Mouse (Mus musculus): ENCODE data around the gene Gm732. TPM values are rescaled to one million over a fixed set of nuclear protein-coding genes. Genes with fewer than 3 reads are reported as not detected.

The Gm732 gene
- not detected in 2 replicates for polyA plus RNA-seq (2015; fragmentation: Nextera tagmentation; extraction: Ambion mirVana)

DNA sequence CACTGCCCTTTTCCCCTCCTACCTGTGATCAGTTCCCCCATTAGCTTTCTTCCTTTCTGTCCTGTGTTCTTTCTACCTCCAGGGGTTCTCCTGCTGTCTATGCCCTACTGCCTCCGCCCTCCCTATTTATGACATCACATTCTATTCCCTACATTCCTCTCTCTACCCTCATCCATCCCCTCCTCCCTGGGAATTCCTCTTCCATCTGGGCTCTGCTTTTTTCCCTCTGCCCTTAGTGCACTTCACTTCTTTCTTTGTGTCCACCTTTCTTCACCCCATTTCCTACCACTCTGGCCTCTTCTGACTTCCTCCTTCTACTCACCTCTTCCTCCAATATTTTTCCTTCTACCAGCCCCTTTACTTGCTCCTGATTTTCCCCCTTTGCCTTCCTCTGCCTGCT, at the start of gene Gm732:
TSS of gene Gm732 (minus strand) at position 101 of the 400 bp plus-strand sequence.
- Histone ChIP-seq H3K27ac (replicated peaks) (no peak within 1 kb of the TSS), H3K4me3 (replicated peaks) (no peak within 1 kb of the TSS), H3K27me3 (no peaks in the 10 kb centered on the region), H3K4me1 (no peaks in the 10 kb centered on the region), H3K9ac (no peak within 1 kb of the TSS), H3K9me3 (replicated peaks) (no peaks in the 10 kb centered on the region), H3K36me3 (no peaks in the 10 kb centered on the region), H3K4me2 (replicated peaks) (no peak within 1 kb of the TSS)
- 73% methylated on average over 1 of the region's 1 CpGs for WGBS
- no peak for ATAC-seq (ENCODE audit: insufficient number of reproducible peaks, low FRiP score, low TSS enrichment, low read depth)

Other genes with a start within 250 kb of the Gm732 start
- not detected in 2 replicates for gene Tent5d, start 155.9 kb downstream of the Gm732 start, polyA plus RNA-seq (2015; fragmentation: Nextera tagmentation; extraction: Ambion mirVana)
- gene 2610002M06Rik, start 132.1 kb downstream of the Gm732 start, polyA plus RNA-seq (2015; fragmentation: Nextera tagmentation; extraction: Ambion mirVana): 11.6 and 11.9 TPM in 2 replicates